Mouse (Mus musculus) ovary, adult 18-20 months (tissue): ENCODE measurements around the gene Tmx4.

Experiments
- DNase-seq: peaks from one replicate; pipeline ENCODE4 v3.0.0; 2022; ENCODE audit warnings: low spot score, mixed read lengths

The Tmx4 gene

DNA sequence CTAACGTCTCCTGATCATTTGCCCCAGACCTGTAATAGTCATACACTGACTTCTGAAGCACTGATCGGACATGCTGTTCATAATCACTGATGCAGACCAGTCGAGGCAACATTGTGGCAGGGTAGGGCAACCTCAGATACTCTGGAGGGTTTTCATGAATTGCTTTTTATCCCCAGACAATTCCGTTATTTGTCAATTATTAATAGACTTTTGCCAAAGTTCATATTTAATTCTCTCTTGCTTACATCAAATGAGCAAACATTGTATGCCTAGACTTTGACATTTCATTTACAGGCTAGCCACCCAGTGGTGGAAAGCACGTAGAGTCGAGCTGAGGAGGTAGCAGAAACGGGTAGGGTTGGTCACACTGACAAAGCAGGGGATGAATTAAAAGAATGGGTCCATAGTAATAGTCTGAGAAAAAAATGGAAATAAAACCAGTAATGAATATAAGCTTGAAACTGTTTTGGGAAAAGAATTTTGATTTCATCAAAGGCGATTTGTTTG, 89.7 kb downstream of the Tmx4 start, which contains the start of gene Hao1:
TSS of gene Hao1 (minus strand) at position 148 of the 507 bp plus-strand sequence.
- no peak for DNase-seq

DNA sequence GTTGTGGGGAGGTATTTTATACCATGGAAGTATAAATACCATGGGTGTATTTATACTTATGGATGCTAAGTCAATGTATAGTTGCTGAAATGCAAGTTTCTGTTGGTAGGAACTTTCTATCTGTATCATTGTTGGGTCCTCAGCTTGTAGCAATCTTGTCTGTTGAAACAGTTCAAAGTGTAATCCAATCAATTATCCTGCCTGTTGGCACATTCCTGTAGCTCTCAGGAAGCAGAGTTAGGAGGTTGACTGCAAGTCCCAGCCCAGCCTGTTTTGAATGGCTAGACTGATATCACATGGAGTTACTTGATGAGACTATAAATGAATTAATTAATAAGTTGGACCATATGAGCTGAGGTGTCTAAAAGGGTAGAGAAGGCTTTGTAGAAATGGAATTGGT, 91.6 kb downstream of the Tmx4 start:
- DNase-seq: no peak

DNA sequence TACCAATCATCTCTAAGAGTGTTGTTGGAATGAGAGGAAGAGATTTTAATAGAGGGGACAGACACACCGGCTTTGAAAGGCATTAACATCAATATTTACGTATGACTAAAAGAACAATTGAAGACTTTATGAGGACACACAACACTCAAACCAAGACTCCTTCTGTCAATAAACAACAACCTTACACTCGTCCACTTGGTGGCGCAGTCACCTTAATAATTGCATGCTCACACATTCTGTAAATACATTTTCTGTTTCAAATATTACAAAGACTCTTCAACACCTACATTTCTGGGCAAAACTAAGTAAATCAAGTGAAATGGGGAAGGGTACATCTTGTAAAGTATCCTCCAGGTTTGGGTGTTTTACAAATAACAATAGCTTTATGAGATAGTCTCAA, 94.2 kb downstream of the Tmx4 start:
- DNase-seq: no peak

DNA sequence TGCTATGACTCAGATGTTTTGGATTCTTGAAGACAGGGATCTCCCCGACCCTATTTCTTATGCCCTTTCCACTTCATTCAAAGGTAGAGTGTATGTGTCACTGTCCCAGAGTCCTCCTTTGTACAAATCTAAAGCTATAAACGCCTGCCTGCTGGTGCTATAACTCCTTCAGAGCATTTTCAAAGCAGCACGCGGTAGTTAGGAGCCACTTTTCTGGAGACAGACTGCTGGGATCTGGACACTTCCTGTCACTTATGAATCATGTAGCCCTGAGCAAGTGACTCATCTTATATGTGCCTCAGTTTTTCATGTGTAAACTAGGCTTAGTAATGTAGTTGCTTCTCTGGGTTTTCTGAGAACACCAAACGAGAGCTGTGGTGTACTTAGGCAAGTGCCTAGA, 98.8 kb downstream of the Tmx4 start:
- DNase-seq: no peak

DNA sequence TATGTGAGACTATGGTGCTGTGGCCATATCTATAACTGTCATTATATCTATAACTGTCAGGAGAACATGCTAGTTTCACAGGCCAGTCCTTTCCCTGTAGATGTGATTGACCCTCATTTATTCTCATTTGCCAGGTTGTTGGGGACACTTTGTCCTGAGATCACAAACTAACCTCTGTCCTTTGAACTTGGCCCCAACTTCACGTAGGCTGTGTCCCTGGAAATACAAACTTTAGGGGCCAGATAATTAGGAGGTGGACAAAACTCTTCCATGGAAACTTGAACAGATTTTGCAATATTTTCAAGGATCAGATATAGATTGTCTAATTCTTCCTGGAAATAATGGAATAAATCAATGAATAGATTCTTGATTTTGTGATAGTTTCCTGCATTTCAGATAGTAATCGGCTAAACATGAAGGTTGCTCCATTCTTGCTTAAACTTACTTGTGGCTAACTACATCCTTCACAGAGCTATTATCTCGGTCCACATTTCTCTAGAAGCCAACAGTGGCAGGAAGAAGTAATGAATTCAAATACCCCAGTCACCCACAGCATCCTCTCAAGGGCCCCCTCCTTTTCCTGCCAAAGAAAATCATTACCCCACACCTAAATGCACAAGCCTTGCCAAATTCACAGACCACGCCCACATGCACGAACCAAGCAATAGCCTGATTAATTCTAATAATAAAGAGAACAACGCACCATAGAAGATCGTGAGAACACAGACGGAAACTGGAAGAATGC, 99.5 kb downstream of the Tmx4 start:
- no peak for DNase-seq
